Mouse (Mus musculus) neural tube, embryonic 15.5 days (tissue): ENCODE results near the gene Acsf3. TPM values are rescaled to one million over a fixed set of nuclear protein-coding genes. Genes with fewer than 3 reads are reported as not detected.
A peak's percentile ranks its signal among the peaks of the same experiment; 100 is the strongest.

Source experiments
- ATAC-seq: fragments of 200-750 bp; cut with Nextera tagmentation; 2 replicates; pipeline ENCODE4 v1.8.0; 2017; ENCODE audit warnings: mild to moderate bottlenecking, moderate TSS enrichment, moderate library complexity; ENCODE audit not compliant: low FRiP score
- H3K27ac ChIP-seq: fragments of 300-500 bp; sonication (generic); replicated peaks from 2 replicates; pipeline ENCODE4 v1.5.1; 2015; ENCODE audit warnings: mild to moderate bottlenecking, inconsistent platforms
- H3K27me3 ChIP-seq: fragments of 300-500 bp; sonication (generic); replicated peaks from 2 replicates; pipeline ENCODE4 v1.6.1; 2015; ENCODE audit warnings: inconsistent platforms
- H3K36me3 ChIP-seq: fragments of 300-500 bp; sonication (generic); 2 replicates; pipeline ENCODE4 v1.6.1; 2015; ENCODE audit warnings: inconsistent platforms
- H3K4me1 ChIP-seq: fragments of 300-500 bp; sonication (generic); 2 replicates; pipeline ENCODE4 v1.6.1; 2015; ENCODE audit warnings: inconsistent platforms
- H3K4me2 ChIP-seq: fragments of 300-500 bp; sonication (generic); 2 replicates; pipeline ENCODE4 v1.6.1; 2015; ENCODE audit warnings: inconsistent platforms, mild to moderate bottlenecking, moderate library complexity
- H3K4me3 ChIP-seq: fragments of 300-500 bp; sonication (generic); replicated peaks from 2 replicates; pipeline ENCODE4 v1.5.1; 2015; ENCODE audit warnings: mild to moderate bottlenecking, inconsistent platforms
- H3K9ac ChIP-seq: fragments of 300-500 bp; sonication (generic); replicated peaks from 2 replicates; pipeline ENCODE4 v1.6.1; 2015; ENCODE audit warnings: mild to moderate bottlenecking, inconsistent platforms
- H3K9me3 ChIP-seq: fragments of 300-500 bp; sonication (generic); replicated peaks from 2 replicates; pipeline ENCODE4 v1.6.1; 2016; ENCODE audit warnings: inconsistent platforms
- WGBS: fragments of 180-500 bp; shearing (Covaris S2); methylation state at CpG from one replicate; pipeline ENCODE4 v1.1.7; 2015; ENCODE audit warnings: mixed read lengths; 5-methylcytosine and 5-hydroxymethylcytosine counted together
- polyA plus RNA-seq: library from polyadenylated mRNA; unstranded; fragments of >200 nt; fragmentation: Nextera tagmentation; extraction: Ambion mirVana; gene quantifications from 2 replicates; pipeline ENCODE4 v1.2.1, GENCODE M21; 2015

Acsf3 gene
- polyA plus RNA-seq, 1 experiment from 2014 or later = 15.2 TPM

DNA sequence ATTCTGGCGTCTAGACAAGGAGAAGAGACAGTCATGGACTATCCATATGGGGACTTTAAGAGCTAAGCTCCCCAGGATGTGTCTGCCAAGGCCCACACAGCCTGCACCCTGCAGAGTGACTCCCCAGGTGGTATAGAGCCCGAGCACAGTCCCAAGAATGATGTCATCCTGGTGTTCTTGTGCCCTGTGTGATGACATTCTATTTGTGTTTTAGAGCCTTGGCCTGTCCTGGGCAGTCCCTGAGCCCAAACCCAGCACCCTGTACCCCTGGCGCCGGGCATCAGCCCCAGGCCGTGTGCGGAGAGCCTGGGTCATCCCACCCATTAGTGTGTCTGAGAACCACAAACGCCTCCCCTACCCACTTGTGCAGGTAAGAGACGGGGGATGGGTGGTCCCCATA is 81.0 kb downstream of the Acsf3 start:
- H3K9me3 ChIP-seq = no peaks in the 10 kb centered on the region
- no peak overlapping the region for H3K9ac ChIP-seq
- H3K4me3 ChIP-seq = no peak overlapping the region
- peaks cover 8% of the 10 kb centered on the region for H3K4me1 ChIP-seq
- 83% methylated on average over 8 of the region's 8 CpGs for WGBS
- no peak overlapping the region for H3K4me2 ChIP-seq
- ATAC-seq = no peak
- H3K36me3 ChIP-seq = no peaks in the 10 kb centered on the region
- no peak overlapping the region for H3K27ac ChIP-seq
- no peaks in the 10 kb centered on the region for H3K27me3 ChIP-seq

DNA sequence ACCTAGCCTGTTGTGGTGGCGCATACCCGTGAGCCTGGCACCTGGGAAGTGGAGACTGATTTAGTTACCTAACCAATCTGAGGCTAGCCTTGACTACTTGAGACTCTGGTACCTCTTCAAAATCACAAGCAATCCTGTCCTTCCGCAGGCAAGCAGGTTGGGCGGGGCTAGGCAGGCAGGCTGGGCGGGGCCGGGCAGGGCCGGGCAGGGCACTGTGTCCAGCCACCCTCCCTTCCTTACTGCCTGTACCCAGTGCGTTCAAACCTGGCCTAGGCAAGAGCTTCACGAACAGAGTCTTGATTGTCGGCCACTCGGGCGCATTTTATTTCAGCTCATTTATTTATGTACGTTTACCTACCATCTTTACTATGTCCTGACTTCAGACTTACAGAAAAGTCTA is 84.6 kb downstream of the Acsf3 start:
- H3K4me1 ChIP-seq = peaks cover 5% of the 10 kb centered on the region; the same call in 1 of the 2 replicates
- WGBS = 62% methylated on average over 13 of the region's 13 CpGs
- no peaks in the 10 kb centered on the region for H3K36me3 ChIP-seq
- H3K4me3 ChIP-seq = no peak overlapping the region
- no peak overlapping the region for H3K9ac ChIP-seq
- no peak overlapping the region for H3K27ac ChIP-seq
- no peak overlapping the region for H3K4me2 ChIP-seq
- no peaks in the 10 kb centered on the region for H3K9me3 ChIP-seq
- no peaks in the 10 kb centered on the region for H3K27me3 ChIP-seq
- no peak for ATAC-seq

DNA sequence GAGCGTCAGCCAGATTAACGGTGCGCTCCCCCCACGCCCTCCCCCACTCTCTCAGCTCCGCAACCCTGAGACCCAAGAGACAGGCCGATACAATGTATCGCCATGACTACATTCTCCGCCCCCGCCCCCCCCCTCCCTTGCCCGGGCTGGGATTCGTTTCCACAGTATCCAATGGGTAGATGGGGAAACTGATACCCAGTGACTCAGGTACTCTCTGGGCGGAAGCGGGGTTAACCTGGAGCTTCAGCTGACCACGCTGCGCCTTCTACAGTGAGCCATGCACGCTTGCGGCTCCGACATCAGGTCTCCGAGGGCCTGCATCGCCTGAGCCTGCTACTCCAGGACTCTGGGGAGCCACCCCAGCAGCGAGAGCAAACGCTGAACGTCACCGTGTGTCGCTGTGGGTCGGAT is 89.4 kb downstream of the Acsf3 start:
- Histone ChIP-seq H3K4me3 (peak overlapping the region; percentile 35), H3K4me1 (peaks cover 8% of the 10 kb centered on the region; the same call in 1 of the 2 replicates), H3K9ac (0 out of 2 replicates have a peak overlapping the region, but pooled peaks have one; percentile 23), H3K9me3 (0 out of 2 replicates have a peak, but pooled peaks cover 3% of the 10 kb centered on the region), H3K27me3 (no peaks in the 10 kb centered on the region), H3K27ac (no peak overlapping the region), H3K4me2 (peak overlapping the region; percentile 54), H3K36me3 (no peaks in the 10 kb centered on the region)
- no peak for ATAC-seq
- 48% methylated on average over 26 of the region's 26 CpGs for WGBS

DNA sequence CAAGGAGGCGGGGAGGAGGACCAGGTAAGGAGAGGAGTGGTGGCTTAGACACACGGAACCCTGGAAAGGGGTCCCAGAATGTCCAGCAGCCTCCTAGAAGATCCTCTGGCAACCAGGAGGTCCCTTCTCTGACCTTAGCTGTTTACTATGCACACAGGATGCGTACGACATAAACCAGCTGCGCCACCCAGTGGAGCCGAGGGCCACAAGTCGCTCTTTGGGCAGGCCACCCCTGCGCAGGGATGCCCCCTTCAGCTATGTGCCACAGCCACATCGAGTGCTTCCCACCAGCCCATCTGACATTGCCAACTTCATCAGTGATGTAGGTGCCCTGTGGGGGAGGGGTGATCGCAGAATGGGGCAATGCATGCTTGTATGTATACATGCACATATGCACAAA is 90.2 kb downstream of the Acsf3 start:
- H3K27me3 ChIP-seq = no peaks in the 10 kb centered on the region
- WGBS = 51% methylated on average over 10 of the region's 10 CpGs
- ATAC-seq = no peak; the same call in 1 of the 2 replicates
- H3K36me3 ChIP-seq = no peaks in the 10 kb centered on the region
- peaks cover 11% of the 10 kb centered on the region; the same call in 1 of the 2 replicates for H3K4me1 ChIP-seq
- H3K9ac ChIP-seq = 0 out of 2 replicates have a peak overlapping the region, but pooled peaks have one; percentile 23
- peak overlapping the region; percentile 54 for H3K4me2 ChIP-seq
- H3K9me3 ChIP-seq = 0 out of 2 replicates have a peak, but pooled peaks cover 3% of the 10 kb centered on the region
- peak overlapping the region; percentile 35 for H3K4me3 ChIP-seq
- H3K27ac ChIP-seq = no peak overlapping the region

DNA sequence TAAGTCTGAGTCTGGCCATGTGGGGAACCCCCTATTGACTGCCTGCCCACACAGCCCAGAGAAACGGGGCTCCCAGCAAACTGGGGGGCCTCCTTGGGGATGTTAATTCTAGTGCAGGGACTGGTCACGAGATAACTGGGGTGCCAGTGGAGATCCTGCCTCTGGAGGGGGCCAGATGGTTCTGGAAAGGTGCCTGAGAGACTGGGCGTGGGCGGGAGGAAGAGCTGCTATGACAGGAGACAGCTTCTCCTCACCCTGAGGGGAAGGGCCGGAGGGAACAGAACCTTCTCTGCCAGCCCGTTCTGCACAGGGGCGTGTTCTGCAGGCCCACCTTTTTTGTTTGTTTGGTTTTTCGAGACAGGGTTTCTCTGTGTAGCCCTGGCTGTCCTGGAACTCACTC is 90.9 kb downstream of the Acsf3 start:
- Histone ChIP-seq H3K4me2 (no peak overlapping the region), H3K4me1 (peaks cover 12% of the 10 kb centered on the region; the same call in 1 of the 2 replicates), H3K27me3 (no peaks in the 10 kb centered on the region), H3K9ac (no peak overlapping the region), H3K27ac (no peak overlapping the region), H3K9me3 (0 out of 2 replicates have a peak, but pooled peaks cover 3% of the 10 kb centered on the region), H3K36me3 (no peaks in the 10 kb centered on the region), H3K4me3 (no peak overlapping the region)
- no peak for ATAC-seq
- 84% methylated on average over 8 of the region's 8 CpGs for WGBS

Other genes starting within 250 kb of the Acsf3 start
- gene Piezo1, start 224.2 kb upstream of the Acsf3 start, polyA plus RNA-seq = 2.1 and 5.1 TPM in 2 replicates
- 6.8 and 15.4 TPM in 2 replicates for gene Cdt1, start 207.5 kb upstream of the Acsf3 start, polyA plus RNA-seq
- 189 and 207 TPM in 2 replicates for gene Aprt, start 198.6 kb upstream of the Acsf3 start, polyA plus RNA-seq
- gene Galns, start 164.0 kb upstream of the Acsf3 start, polyA plus RNA-seq = 6.7 and 9.5 TPM in 2 replicates
- gene Trappc2l, start 163.8 kb upstream of the Acsf3 start, polyA plus RNA-seq = 103 and 113 TPM in 2 replicates
- 0.14 TPM in 1 of 2 replicates, not detected in the other for gene Pabpn1l, start 152.7 kb upstream of the Acsf3 start, polyA plus RNA-seq
- gene Cbfa2t3, start 76.4 kb upstream of the Acsf3 start, polyA plus RNA-seq = 14.4 and 16.8 TPM in 2 replicates
- 2.7 and 3.2 TPM in 2 replicates for gene Cdh15, start 72.5 kb downstream of the Acsf3 start, polyA plus RNA-seq